Mouse (Mus musculus) c-Kit-positive CD71-positive TER-119-positive erythroid progenitor cells, embryonic 14.5 days (primary cell): ENCODE data around the gene Zfp651.

Source experiments
- DNase-seq: peaks from one replicate; pipeline ENCODE4 v3.0.0-alpha.2; 2013; ENCODE audit warnings: low spot score

Zfp651 gene

GRCm38 (mm10) chr9:121815183-121815582 is 56.1 kb downstream of the Zfp651 start:
- DNase-seq = no peak

GRCm38 (mm10) chr9:121819073-121819770 is 60.1 kb downstream of the Zfp651 start:
- DNase-seq = no peak

GRCm38 (mm10) chr9:121819771-121820471 is 60.8 kb downstream of the Zfp651 start:
- DNase-seq = no peak

GRCm38 (mm10) chr9:121820765-121821164 is 61.6 kb downstream of the Zfp651 start:
- DNase-seq = no peak
